Mouse (Mus musculus) stomach, postnatal 0 days (tissue): ENCODE results near the gene Dpt.

Experiments used
- CTCF ChIP-seq: IDR thresholded peaks from 2 replicates; pipeline ENCODE4 v1.5.1; 2016; ENCODE audit warnings: antibody characterized with exemption, low read depth, mild to moderate bottlenecking, moderate library complexity
- EP300 ChIP-seq: optimal IDR thresholded peaks from 2 replicates; pipeline ENCODE3; 2016; ENCODE audit warnings: antibody characterized with exemption

GRCm38 (mm10) chr1:164817331-164817730 is 20.9 kb downstream of the Dpt start:
- no peak for TF ChIP-seq EP300
- TF ChIP-seq CTCF = no peak
